Mouse (Mus musculus) heart, embryonic 13.5 days (tissue): ENCODE measurements at regions not wholly inside any gene's neighbourhood (a gene's known extent, or its start where the extent isn't known, plus 50 kb on each side); places are given as distances from the start of the nearest gene placed in this dataset.
A peak's percentile ranks its signal among the peaks of the same experiment; 100 is the strongest.

Experiments used
- ATAC-seq: fragments of 200-750 bp; cut with Nextera tagmentation; 2 replicates; pipeline ENCODE4 v1.8.0; 2017; ENCODE audit warnings: moderate TSS enrichment; ENCODE audit not compliant: insufficient number of reproducible peaks, low FRiP score, low TSS enrichment; ENCODE audit errors: extremely low read depth
- H3K27ac ChIP-seq: fragments of 300-500 bp; sonication (generic); replicated peaks from 2 replicates; pipeline ENCODE4 v1.5.1; 2015; ENCODE audit warnings: moderate library complexity, mild to moderate bottlenecking, inconsistent platforms
- H3K27me3 ChIP-seq: fragments of 300-500 bp; sonication (generic); replicated peaks from 2 replicates; pipeline ENCODE4 v1.6.1; 2015; ENCODE audit warnings: mild to moderate bottlenecking, inconsistent platforms
- H3K36me3 ChIP-seq: fragments of 300-500 bp; sonication (generic); 2 replicates; pipeline ENCODE4 v1.6.1; 2015; ENCODE audit warnings: mild to moderate bottlenecking, inconsistent platforms
- H3K4me1 ChIP-seq: fragments of 300-500 bp; sonication (generic); 2 replicates; pipeline ENCODE4 v1.6.1; 2015; ENCODE audit warnings: inconsistent platforms
- H3K4me2 ChIP-seq: fragments of 300-500 bp; sonication (generic); 2 replicates; pipeline ENCODE4 v1.6.1; 2015; ENCODE audit warnings: inconsistent platforms, mild to moderate bottlenecking, moderate library complexity
- H3K4me3 ChIP-seq: fragments of 300-500 bp; sonication (generic); 2 replicates; pipeline ENCODE4 v1.5.1; 2015; ENCODE audit warnings: moderate library complexity, mild to moderate bottlenecking, inconsistent platforms
- H3K9ac ChIP-seq: fragments of 300-500 bp; sonication (generic); 2 replicates; pipeline ENCODE4 v1.6.1; 2015; ENCODE audit warnings: inconsistent platforms, mild to moderate bottlenecking, moderate library complexity
- H3K9me3 ChIP-seq: fragments of 300-500 bp; sonication (generic); 2 replicates; pipeline ENCODE4 v1.6.1; 2016; ENCODE audit warnings: inconsistent platforms
- WGBS: fragments of 180-500 bp; shearing (Covaris S2); methylation state at CpG from one replicate; pipeline ENCODE4 v1.1.7; 2015; ENCODE audit warnings: mixed read lengths; 5-methylcytosine and 5-hydroxymethylcytosine counted together

DNA sequence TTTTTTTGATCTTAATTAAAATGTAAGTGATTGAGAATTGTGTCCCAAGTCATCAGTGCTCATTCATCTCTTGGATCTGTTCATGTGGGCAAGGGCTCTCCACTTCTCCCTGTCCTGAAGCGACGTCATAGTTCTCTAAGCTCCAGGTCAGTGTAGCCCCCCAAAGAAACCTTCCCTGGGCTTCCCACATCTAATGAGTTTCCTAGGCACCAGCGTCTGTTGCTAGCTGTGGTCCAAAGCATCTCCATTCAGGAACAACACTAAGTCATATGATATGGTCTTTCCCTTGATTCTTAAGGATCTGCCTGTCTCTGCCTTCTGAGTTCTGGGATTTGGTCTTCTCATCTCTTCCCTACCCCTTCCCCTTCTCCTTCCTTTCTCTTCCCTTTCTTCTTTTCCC, 66.3 kb upstream of the Sox4 start:
- Histone ChIP-seq H3K4me3 (no peak overlapping the region), H3K9me3 (no peaks in the 10 kb centered on the region), H3K4me1 (peaks cover 15% of the 10 kb centered on the region; the same call in 1 of the 2 replicates), H3K27me3 (no peaks in the 10 kb centered on the region), H3K27ac (no peak overlapping the region), H3K36me3 (no peaks in the 10 kb centered on the region), H3K4me2 (no peak overlapping the region), H3K9ac (no peak overlapping the region)
- no peak for ATAC-seq
- WGBS: 90% methylated on average over 3 of the region's 3 CpGs

- peaks cover 21% of the 10 kb centered on the region for H3K4me1 ChIP-seq
- H3K4me3 ChIP-seq: no peak overlapping the region
- ATAC-seq: no peak
- WGBS: 83% methylated on average over 25 of the region's 25 CpGs
- H3K9me3 ChIP-seq: no peaks in the 10 kb centered on the region
- no peaks in the 10 kb centered on the region for H3K36me3 ChIP-seq
- no peak overlapping the region for H3K27ac ChIP-seq
- no peaks in the 10 kb centered on the region for H3K27me3 ChIP-seq
- H3K4me2 ChIP-seq: 0 out of 2 replicates have a peak overlapping the region, but pooled peaks have one; percentile 7
- no peak overlapping the region for H3K9ac ChIP-seq
Observed at GRCm38 (mm10) chr13:29016145-29016651, 62.7 kb upstream of the Sox4 start.

DNA sequence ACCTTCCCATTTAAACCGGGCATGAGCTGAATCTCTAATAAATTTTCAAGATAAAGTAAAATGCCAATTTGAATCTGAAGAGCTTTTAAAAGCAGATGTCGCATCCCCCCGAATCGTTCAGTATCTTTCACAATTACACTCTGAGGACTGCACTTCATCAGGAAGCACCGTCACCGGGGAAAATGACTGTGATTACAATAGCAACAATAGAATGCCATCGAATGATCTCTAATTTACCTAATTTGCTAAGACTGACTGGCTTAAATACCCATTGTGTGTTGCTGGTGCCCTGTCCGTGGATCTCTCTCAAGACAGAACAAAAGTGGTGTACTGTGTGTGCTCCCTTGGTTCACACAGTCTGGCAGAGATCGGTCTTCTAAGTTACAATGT, 62.1 kb upstream of the Sox4 start:
- no peaks in the 10 kb centered on the region for H3K36me3 ChIP-seq
- ATAC-seq: no peak
- H3K9me3 ChIP-seq: no peaks in the 10 kb centered on the region
- H3K4me2 ChIP-seq: no peak overlapping the region
- 70% methylated on average over 9 of the region's 9 CpGs for WGBS
- peaks cover 21% of the 10 kb centered on the region for H3K4me1 ChIP-seq
- H3K27me3 ChIP-seq: no peaks in the 10 kb centered on the region
- no peak overlapping the region for H3K4me3 ChIP-seq
- no peak overlapping the region for H3K27ac ChIP-seq
- H3K9ac ChIP-seq: no peak overlapping the region

GRCm38 (mm10) chr13:29014827-29015604, 61.5 kb upstream of the Sox4 start:
- Histone ChIP-seq H3K4me3 (no peak overlapping the region), H3K27ac (no peak overlapping the region)
- 62% methylated on average over 13 of the region's 13 CpGs for WGBS

GRCm38 (mm10) chr13:29014066-29014826, 60.7 kb upstream of the Sox4 start:
- no peaks in the 10 kb centered on the region for H3K27me3 ChIP-seq
- H3K4me3 ChIP-seq: no peak overlapping the region
- H3K27ac ChIP-seq: no peak overlapping the region
- H3K4me2 ChIP-seq: no peak overlapping the region
- peaks cover 19% of the 10 kb centered on the region for H3K4me1 ChIP-seq
- no peak for ATAC-seq
- 68% methylated on average over 15 of the region's 15 CpGs for WGBS
- no peaks in the 10 kb centered on the region for H3K36me3 ChIP-seq
- no peak overlapping the region for H3K9ac ChIP-seq
- H3K9me3 ChIP-seq: no peaks in the 10 kb centered on the region

More at GRCm38 (mm10) chr13:29014827-29015604, 61.5 kb upstream of the Sox4 start:
- H3K4me2 ChIP-seq: no peak overlapping the region
- no peak overlapping the region for H3K9ac ChIP-seq
- H3K27me3 ChIP-seq: no peaks in the 10 kb centered on the region
- no peak for ATAC-seq
- H3K4me1 ChIP-seq: peaks cover 21% of the 10 kb centered on the region
- H3K9me3 ChIP-seq: no peaks in the 10 kb centered on the region
- no peaks in the 10 kb centered on the region for H3K36me3 ChIP-seq

DNA sequence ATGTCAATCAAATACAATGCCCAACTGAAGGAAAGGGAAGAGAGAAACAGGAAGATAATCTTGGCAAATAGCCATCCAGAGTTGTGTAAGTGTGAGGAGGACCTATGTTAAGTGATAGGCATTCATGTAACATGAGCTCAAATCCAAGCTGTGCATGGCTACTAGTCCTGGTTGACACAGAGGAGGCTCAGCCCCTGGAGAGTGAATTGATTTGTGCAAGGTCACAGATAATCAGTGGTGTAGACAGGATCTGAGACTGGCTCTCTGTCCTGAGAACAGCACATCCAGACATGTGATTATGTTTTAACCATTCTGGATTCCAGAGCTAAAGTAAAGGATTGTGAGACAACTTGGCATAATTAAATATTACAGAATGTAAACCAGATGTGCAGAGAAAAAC, 53.0 kb upstream of the Sox4 start:
- no peak overlapping the region for H3K4me3 ChIP-seq
- H3K27me3 ChIP-seq: no peaks in the 10 kb centered on the region
- no peak overlapping the region for H3K4me2 ChIP-seq
- no peak for ATAC-seq
- H3K36me3 ChIP-seq: no peaks in the 10 kb centered on the region
- no peaks in the 10 kb centered on the region for H3K9me3 ChIP-seq
- no peak overlapping the region for H3K9ac ChIP-seq
- H3K27ac ChIP-seq: no peak overlapping the region
- peaks cover 7% of the 10 kb centered on the region for H3K4me1 ChIP-seq
